Mouse (Mus musculus) CH12.LX (cell line): ENCODE measurements at regions not wholly inside any gene's neighbourhood (a gene's known extent, or its start where the extent isn't known, plus 50 kb on each side); places are given as distances from the start of the nearest gene placed in this dataset.
A peak's percentile ranks its signal among the peaks of the same experiment; 100 is the strongest.

ENCODE experiments used
- DNase-seq: peaks from one replicate; pipeline ENCODE4 v3.0.0-alpha.2; 2013; ENCODE audit errors: extremely low read depth
- H3K27ac ChIP-seq: 2 replicates; pipeline ENCODE4 v1.5.1; 2012; ENCODE audit warnings: low read depth, mild to moderate bottlenecking, control low read depth, moderate library complexity; ENCODE audit not compliant: insufficient read depth
- H3K27me3 ChIP-seq: replicated peaks from 2 replicates; pipeline ENCODE3; 2012; ENCODE audit warnings: inconsistent platforms
- H3K36me3 ChIP-seq, 2 experiments: replicated peaks in 1 of 2; 2 replicates each; pipeline versions ENCODE3 to v1.6.1; 2012; ENCODE audit warnings: inconsistent platforms in 1 of 2, low read length in 1 of 2, mild to moderate bottlenecking in 1 of 2, mixed read lengths in 1 of 2, moderate library complexity in 1 of 2; ENCODE audit not compliant: control insufficient read depth in 1 of 2, insufficient read depth in 1 of 2
- H3K4me1 ChIP-seq, 2 experiments: 2 replicates each; pipeline ENCODE4 v1.6.1; 2012; ENCODE audit warnings: inconsistent platforms in 1 of 2, moderate library complexity in 1 of 2; ENCODE audit not compliant: insufficient read depth in 2 of 2, control insufficient read depth in 1 of 2
- H3K4me2 ChIP-seq: 2 replicates; pipeline ENCODE4 v1.6.1; 2012; ENCODE audit warnings: low read depth, mild to moderate bottlenecking, control low read depth; ENCODE audit not compliant: poor library complexity, insufficient read depth, severe bottlenecking
- H3K4me3 ChIP-seq, 3 experiments: fragments of 150-350 bp in 1 of 3; sonication (generic) in 1 of 3; replicated peaks in 1 of 3; 2 replicates each; pipeline versions ENCODE3 to v1.5.1; 2011 to 2012; ENCODE audit warnings: low read depth in 2 of 3, low read length in 2 of 3, mild to moderate bottlenecking in 2 of 3, moderate library complexity in 2 of 3, control low read depth in 1 of 3, improper control_type of control experiment in 1 of 3, inconsistent platforms in 1 of 3, mixed read lengths in 1 of 3; ENCODE audit not compliant: poor library complexity in 1 of 3
- H3K79me2 ChIP-seq: replicated peaks from 2 replicates; pipeline ENCODE4 v1.6.1; 2012; ENCODE audit warnings: mild to moderate bottlenecking, moderate library complexity; ENCODE audit not compliant: control insufficient read depth, poor library complexity, insufficient read depth, severe bottlenecking; ENCODE audit errors: extremely low read depth
- H3K9ac ChIP-seq: 2 replicates; pipeline ENCODE4 v1.6.1; 2012; ENCODE audit warnings: low read depth, mild to moderate bottlenecking, control low read depth, moderate library complexity; ENCODE audit not compliant: insufficient read depth
- H3K9me3 ChIP-seq: replicated peaks from 2 replicates; pipeline ENCODE3; 2012; ENCODE audit warnings: low read length, inconsistent platforms, mixed read lengths
- CTCF ChIP-seq, 2 experiments: IDR thresholded peaks in 1 of 2; conservative IDR thresholded peaks in 1 of 2; 2 replicates each; pipeline ENCODE4 v1.5.1; 2011 to 2012; ENCODE audit warnings: low read depth in 2 of 2, low read length in 2 of 2, improper control_type of control experiment in 1 of 2, inconsistent platforms in 1 of 2, mild to moderate bottlenecking in 1 of 2, moderate library complexity in 1 of 2
- E2F4 ChIP-seq: IDR thresholded peaks from 2 replicates; pipeline ENCODE4 v1.6.1; 2011; ENCODE audit warnings: low read depth, low read length, improper control_type of control experiment; ENCODE audit not compliant: insufficient replicate concordance
- KAT2A ChIP-seq: IDR thresholded peaks from 2 replicates; pipeline ENCODE4 v1.6.1; 2012; ENCODE audit warnings: low read length, improper control_type of control experiment, inconsistent platforms; ENCODE audit not compliant: insufficient replicate concordance
- MAFK ChIP-seq: IDR thresholded peaks from 2 replicates; pipeline ENCODE4 v1.6.1; 2011; ENCODE audit warnings: low read length, improper control_type of control experiment; ENCODE audit not compliant: insufficient replicate concordance
- MAX ChIP-seq: IDR thresholded peaks from 2 replicates; pipeline ENCODE4 v1.6.1; 2011; ENCODE audit warnings: low read length, improper control_type of control experiment
- MXI1 ChIP-seq: IDR thresholded peaks from 2 replicates; pipeline ENCODE4 v1.6.1; 2011; ENCODE audit warnings: mild to moderate bottlenecking, low read depth, low read length, improper control_type of control experiment
- NRF1 ChIP-seq: IDR thresholded peaks from 2 replicates; pipeline ENCODE4 v1.6.1; 2014; ENCODE audit warnings: low read depth, mild to moderate bottlenecking, inconsistent platforms, low read length, improper control_type of control experiment, moderate library complexity
- PAX5 ChIP-seq: IDR thresholded peaks from 2 replicates; pipeline ENCODE4 v1.6.1; 2012; ENCODE audit warnings: low read length, inconsistent platforms, mixed read lengths
- POLR2A ChIP-seq: IDR thresholded peaks from 2 replicates; pipeline ENCODE4 v1.6.1; 2011; ENCODE audit warnings: low read depth, mild to moderate bottlenecking, improper control_type of control experiment, low read length
- SIN3A ChIP-seq: IDR thresholded peaks from 2 replicates; pipeline ENCODE4 v1.6.1; 2012; ENCODE audit warnings: low read length, improper control_type of control experiment, inconsistent platforms
- SMC3 ChIP-seq: IDR thresholded peaks from 2 replicates; pipeline ENCODE4 v1.6.1; 2011; ENCODE audit warnings: low read depth, low read length, improper control_type of control experiment
- USF2 ChIP-seq: conservative IDR thresholded peaks from 2 replicates; pipeline ENCODE4 v1.6.1; 2011; ENCODE audit warnings: low read depth, low read length, improper control_type of control experiment
- ZC3H11A ChIP-seq: IDR thresholded peaks from 2 replicates; pipeline ENCODE4 v1.6.1; 2012; ENCODE audit warnings: low read depth, mild to moderate bottlenecking, inconsistent platforms, low read length, improper control_type of control experiment
- ZKSCAN1 ChIP-seq: IDR thresholded peaks from 2 replicates; pipeline ENCODE4 v1.6.1; 2012; ENCODE audit warnings: low read depth, inconsistent platforms, low read length, improper control_type of control experiment, borderline replicate concordance
- ZNF384 ChIP-seq: IDR thresholded peaks from 2 replicates; pipeline ENCODE4 v1.6.1; 2012; ENCODE audit warnings: low read depth, low read length, improper control_type of control experiment, inconsistent platforms
- dilution Hi-C: fragments of 300-500 bp; cut with MboI; formaldehyde crosslinking; loops from 2 replicates; pipeline ENCODE4 v1.14.3; 2020; ENCODE audit warnings: low sequenced_read_pairs; ENCODE audit not compliant: extremely low pct_unique_long_range_greater_than_20kb, extremely low pct_ligation_motif_present
- in situ Hi-C: fragments of 300-500 bp; cut with MboI; formaldehyde crosslinking; loops from 3 replicates; pipeline ENCODE4 v1.14.3; 2019; ENCODE audit warnings: low sequenced_read_pairs, low pct_ligation_motif_present, low pct_unique_long_range_greater_than_20kb, mixed read lengths

DNA sequence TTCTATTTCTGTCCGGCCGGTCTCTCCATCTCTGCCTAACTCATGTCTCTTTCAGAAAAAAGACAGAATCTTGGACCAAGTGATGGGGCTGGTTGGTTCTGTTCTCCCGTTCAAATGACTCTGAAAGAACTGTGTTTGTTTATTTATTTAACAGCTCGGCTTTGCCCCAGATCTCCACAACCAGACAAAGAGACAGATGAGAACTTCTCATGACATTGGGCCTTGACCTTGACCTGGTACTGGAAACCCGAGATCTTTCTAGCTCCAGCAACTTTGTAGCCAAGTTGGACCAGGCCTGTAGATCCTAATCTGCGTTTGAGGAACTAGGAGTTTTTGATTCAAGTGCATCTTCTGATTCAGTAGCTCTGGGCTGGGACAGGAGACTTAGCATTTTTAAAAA, 53.6 kb upstream of the Ankrd55 start:
- Histone ChIP-seq H3K9me3 (no peaks in the 10 kb centered on the region), H3K36me3 (no peaks in the 10 kb centered on the region), H3K9ac (no peak overlapping the region), H3K27me3 (no peaks in the 10 kb centered on the region), H3K4me3 (no peak overlapping the region), H3K27ac (no peak overlapping the region), H3K4me2 (no peak overlapping the region), H3K79me2 (no peaks in the 10 kb centered on the region), H3K4me1 (peaks cover 0 to 13% of the 10 kb centered on the region in 2 experiments; a peak in 3 of 4 replicates)
- TF ChIP-seq ZNF384 (no peak), MAX (no peak), E2F4 (no peak), NRF1 (no peak), PAX5 (no peak), CTCF (conservative IDR thresholded peaks at IDR 0.05 in 1 of 2, IDR thresholded peaks at IDR 0.05 in 1 of 2; ENCODE audit: low read depth in 2 of 2, low read length in 2 of 2) (no peak), POLR2A (no peak), ZKSCAN1 (no peak)
- no peak for DNase-seq
- dilution Hi-C loops, result loop anchor here (25.0 kb wide), 1 partner anchor 447 kb away; no protein-coding TSS in a partner anchor
- in situ Hi-C loops, result no loop called here

DNA sequence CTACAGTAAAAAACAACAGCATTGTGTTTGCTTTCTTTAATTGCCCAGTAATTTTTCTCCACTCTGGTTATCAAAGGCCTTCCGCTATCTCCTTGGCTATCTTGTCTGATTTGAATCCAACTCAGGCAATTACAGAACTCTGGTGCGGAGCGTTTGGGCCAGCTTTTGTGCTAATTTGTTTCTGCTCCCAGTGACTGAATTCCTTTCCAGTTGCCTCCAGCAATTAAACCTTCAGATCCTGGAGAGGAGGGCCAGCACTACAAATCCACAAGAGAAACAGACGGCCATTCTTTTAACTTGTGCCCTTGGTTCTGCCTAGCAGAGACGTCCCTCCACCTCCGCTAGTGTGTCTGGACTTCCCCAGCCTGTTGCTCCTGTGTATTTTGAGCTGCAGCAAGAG, 51.3 kb upstream of the Ankrd55 start:
- H3K4me1 ChIP-seq, result peaks cover 0 to 13% of the 10 kb centered on the region in 2 experiments; a peak in 3 of 4 replicates
- no peaks in the 10 kb centered on the region for H3K79me2 ChIP-seq
- in situ Hi-C loops, result no loop called here
- H3K9me3 ChIP-seq, result no peaks in the 10 kb centered on the region
- TF ChIP-seq NRF1 (no peak), MXI1 (no peak), E2F4 (no peak), MAX (no peak), MAFK (no peak), KAT2A (no peak), SMC3 (no peak)
- no peak overlapping the region for H3K4me2 ChIP-seq
- DNase-seq, result no peak
- dilution Hi-C loops, result loop anchor here (25.0 kb wide), 1 partner anchor 450 kb away; no protein-coding TSS in a partner anchor
- H3K9ac ChIP-seq, result no peak overlapping the region
- no peaks in the 10 kb centered on the region for H3K36me3 ChIP-seq
- no peak overlapping the region for H3K4me3 ChIP-seq
- H3K27me3 ChIP-seq, result no peaks in the 10 kb centered on the region
- no peak overlapping the region for H3K27ac ChIP-seq

DNA sequence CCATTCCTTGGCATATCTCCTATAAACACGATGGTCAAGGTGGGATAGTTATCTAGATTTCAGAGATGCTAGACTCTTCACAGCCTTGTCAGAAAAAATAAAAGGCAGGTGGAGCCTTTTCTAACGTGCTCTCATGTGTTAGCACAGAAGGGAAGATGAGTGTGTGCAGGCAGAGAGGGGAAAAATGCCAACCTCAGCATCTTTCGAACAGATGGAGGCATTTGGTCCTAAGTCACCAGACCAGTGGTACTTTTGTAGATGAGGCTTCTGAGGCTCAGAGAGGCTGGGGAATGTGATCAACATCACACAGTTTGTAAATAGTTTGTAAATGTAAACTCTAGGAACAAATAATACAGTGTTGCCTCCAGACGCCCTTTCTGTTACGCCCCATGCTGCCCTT, 50.9 kb upstream of the Ankrd55 start:
- Histone ChIP-seq H3K27me3 (no peaks in the 10 kb centered on the region), H3K79me2 (no peaks in the 10 kb centered on the region), H3K9ac (no peak overlapping the region), H3K27ac (no peak overlapping the region), H3K4me1 (peaks cover 0 to 13% of the 10 kb centered on the region in 2 experiments; a peak in 3 of 4 replicates), H3K36me3 (no peaks in the 10 kb centered on the region), H3K4me3 (no peak overlapping the region), H3K9me3 (no peaks in the 10 kb centered on the region), H3K4me2 (no peak overlapping the region)
- no peak for TF ChIP-seq USF2
- no peak for TF ChIP-seq ZC3H11A
- peak; percentile 80 for TF ChIP-seq MAFK
- TF ChIP-seq SIN3A, result no peak
- no peak for TF ChIP-seq POLR2A
- dilution Hi-C loops, result loop anchor here (25.0 kb wide), 1 partner anchor 450 kb away; no protein-coding TSS in a partner anchor
- in situ Hi-C loops, result no loop called here
- no peak for DNase-seq
